Mouse (Mus musculus) kidney, embryonic 14.5 days (tissue): ENCODE data around the gene Rpl5. TPM values are rescaled to one million over a fixed set of nuclear protein-coding genes. Genes with fewer than 3 reads are reported as not detected.
A peak's percentile ranks its signal among the peaks of the same experiment; 100 is the strongest.

ENCODE experiments used
- ATAC-seq: fragments of 200-750 bp; cut with Nextera tagmentation; 2 replicates; pipeline ENCODE4 v1.8.0; 2017; ENCODE audit warnings: moderate number of reproducible peaks, mild to moderate bottlenecking, moderate TSS enrichment, moderate library complexity; ENCODE audit not compliant: low FRiP score, low TSS enrichment
- H3K27ac ChIP-seq: fragments of 300-500 bp; sonication (generic); 2 replicates; pipeline ENCODE4 v1.5.1; 2014; ENCODE audit warnings: low read depth, mild to moderate bottlenecking, low read length, moderate library complexity, mixed read lengths
- H3K27me3 ChIP-seq: fragments of 300-500 bp; sonication (generic); 2 replicates; pipeline ENCODE4 v1.6.1; 2014; ENCODE audit warnings: mild to moderate bottlenecking, low read length; ENCODE audit not compliant: control insufficient read depth, insufficient read depth
- H3K36me3 ChIP-seq: fragments of 300-500 bp; sonication (generic); 2 replicates; pipeline ENCODE4 v1.6.1; 2014; ENCODE audit warnings: low read length, mixed read lengths; ENCODE audit not compliant: control insufficient read depth, insufficient read depth
- H3K4me1 ChIP-seq: fragments of 300-500 bp; sonication (generic); 2 replicates; pipeline ENCODE4 v1.6.1; 2014; ENCODE audit warnings: low read length, mixed read lengths; ENCODE audit not compliant: control insufficient read depth, insufficient read depth
- H3K4me2 ChIP-seq: fragments of 300-500 bp; sonication (generic); replicated peaks from 2 replicates; pipeline ENCODE4 v1.6.1; 2014; ENCODE audit warnings: low read depth, mild to moderate bottlenecking, low read length
- H3K4me3 ChIP-seq: fragments of 300-500 bp; sonication (generic); 2 replicates; pipeline ENCODE4 v1.5.1; 2014; ENCODE audit warnings: mild to moderate bottlenecking, low read length
- H3K9ac ChIP-seq: fragments of 300-500 bp; sonication (generic); 2 replicates; pipeline ENCODE4 v1.6.1; 2014; ENCODE audit warnings: low read depth, mild to moderate bottlenecking, low read length, moderate library complexity
- H3K9me3 ChIP-seq: fragments of 300-500 bp; sonication (generic); 2 replicates; pipeline ENCODE4 v1.6.1; 2016; ENCODE audit warnings: low read length; ENCODE audit not compliant: control insufficient read depth
- WGBS: fragments of 180-500 bp; shearing (Covaris S2); extraction: QIAGEN DNeasy Blood & Tissue Kit; methylation state at CpG from one replicate; pipeline ENCODE4 v1.1.7; 2014; 5-methylcytosine and 5-hydroxymethylcytosine counted together
- polyA plus RNA-seq: library from polyadenylated mRNA; unstranded; fragments of >200 nt; fragmentation: Nextera tagmentation; extraction: Ambion mirVana; gene quantifications from 2 replicates; pipeline ENCODE4 v1.2.1, GENCODE M21; 2014

Gene Rpl5
- 85.7 and 92.5 TPM in 2 replicates for polyA plus RNA-seq

DNA sequence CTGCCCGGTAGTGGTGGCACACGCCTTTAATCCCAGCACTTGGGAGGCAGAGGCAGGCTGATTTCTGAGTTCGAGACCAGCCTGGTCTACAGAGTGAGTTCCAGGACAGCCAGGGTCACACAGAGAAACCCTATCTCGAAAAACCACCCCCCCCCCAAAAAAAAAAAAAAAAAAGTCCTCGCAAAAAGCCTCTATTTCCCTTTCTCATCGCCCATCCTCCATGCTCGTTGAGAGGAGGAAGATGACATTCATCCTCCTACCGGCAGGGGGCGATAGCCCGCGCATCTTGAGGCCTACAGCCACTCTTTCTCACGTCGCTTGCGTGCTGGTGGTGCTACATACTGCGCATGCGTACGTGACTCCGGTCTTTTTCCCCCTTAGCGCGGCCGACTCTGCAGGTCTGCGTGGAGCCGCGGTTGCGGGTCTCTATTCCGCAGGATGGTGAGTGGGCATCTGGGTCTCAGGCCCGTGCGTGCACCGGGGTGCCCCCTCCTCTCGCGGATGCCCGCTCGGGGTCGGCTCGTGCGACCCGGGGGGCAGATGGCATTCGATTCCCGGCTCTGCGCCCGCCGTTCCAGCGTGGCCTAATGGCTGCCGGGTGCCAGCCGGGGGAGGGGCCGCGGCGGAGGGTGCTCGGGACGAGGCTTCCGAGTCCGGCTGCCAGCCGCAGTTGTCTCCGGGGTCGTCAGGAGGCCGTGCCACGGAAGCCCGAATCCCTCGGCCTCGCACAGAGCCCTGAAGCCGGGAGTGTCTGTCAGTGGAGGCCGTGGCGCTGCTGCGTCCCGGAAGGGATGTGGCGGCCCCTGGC, at the start of gene Rpl5:
Gene Rpl5, plus strand, starts transcription at position 297 of the 808 bp plus-strand sequence.
- Histone ChIP-seq H3K36me3 (peaks cover 34% of the 10 kb centered on the region), H3K27me3 (no peaks in the 10 kb centered on the region), H3K4me1 (peaks cover 12% of the 10 kb centered on the region; the same call in 1 of the 2 replicates), H3K9ac (peak within 1 kb of the TSS; percentile 99), H3K27ac (peak within 1 kb of the TSS; percentile 90), H3K4me3 (peak within 1 kb of the TSS; percentile 99), H3K9me3 (no peaks in the 10 kb centered on the region), H3K4me2 (peak within 1 kb of the TSS; percentile 77)
- 4% methylated on average over 66 of the region's 66 CpGs for WGBS
- peak; percentile 97 for ATAC-seq

DNA sequence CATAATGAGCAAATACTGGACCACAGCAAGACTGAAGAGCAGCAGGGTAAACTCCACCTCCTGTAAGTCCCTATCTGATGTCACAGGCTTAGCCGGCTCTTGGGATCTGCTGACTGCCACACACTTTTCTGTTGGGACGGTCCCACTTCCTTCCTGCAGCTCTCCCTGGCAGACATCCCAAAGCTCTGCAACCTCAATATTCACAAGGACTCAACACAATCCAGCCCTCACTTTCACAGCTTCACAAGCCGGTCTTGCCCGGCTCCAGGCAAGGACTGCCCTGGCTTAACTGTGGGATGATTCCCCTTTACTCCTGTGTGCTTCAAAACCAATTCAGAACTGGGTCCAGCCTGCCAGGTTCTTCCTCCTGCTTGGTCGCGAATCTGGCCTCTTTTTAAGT, 46.5 kb upstream of the Rpl5 start:
- no peaks in the 10 kb centered on the region for H3K36me3 ChIP-seq
- no peak for ATAC-seq
- H3K4me2 ChIP-seq: no peak overlapping the region
- no peaks in the 10 kb centered on the region for H3K27me3 ChIP-seq
- no peaks in the 10 kb centered on the region for H3K4me1 ChIP-seq
- H3K4me3 ChIP-seq: no peak overlapping the region
- no peak overlapping the region for H3K27ac ChIP-seq
- H3K9me3 ChIP-seq: no peaks in the 10 kb centered on the region
- no peak overlapping the region for H3K9ac ChIP-seq
- 43% methylated on average over 6 of the region's 6 CpGs for WGBS

DNA sequence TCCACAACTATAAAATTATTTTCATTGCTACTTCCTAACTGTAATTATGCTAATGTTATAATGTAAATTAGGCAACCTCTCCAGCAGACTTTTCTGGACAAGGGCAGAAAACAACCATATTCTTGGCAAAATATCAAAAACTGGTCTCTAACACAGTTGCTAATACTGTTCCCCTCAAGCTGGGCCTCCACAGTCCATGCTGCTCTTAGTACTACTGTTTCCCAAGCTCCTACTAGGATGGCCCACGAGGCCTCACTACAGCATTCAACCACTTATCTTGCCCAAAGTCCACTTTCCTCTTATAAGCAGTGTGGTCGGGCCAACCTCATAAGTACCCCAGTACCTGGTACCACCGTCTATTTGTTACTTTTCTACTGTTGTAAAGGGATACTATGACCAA, 45.7 kb upstream of the Rpl5 start:
- Histone ChIP-seq H3K4me3 (no peak overlapping the region), H3K27ac (no peak overlapping the region), H3K9ac (no peak overlapping the region), H3K36me3 (no peaks in the 10 kb centered on the region), H3K9me3 (no peaks in the 10 kb centered on the region), H3K4me1 (no peaks in the 10 kb centered on the region), H3K4me2 (no peak overlapping the region), H3K27me3 (no peaks in the 10 kb centered on the region)
- no peak for ATAC-seq
- WGBS: 79% methylated on average over 3 of the region's 3 CpGs

DNA sequence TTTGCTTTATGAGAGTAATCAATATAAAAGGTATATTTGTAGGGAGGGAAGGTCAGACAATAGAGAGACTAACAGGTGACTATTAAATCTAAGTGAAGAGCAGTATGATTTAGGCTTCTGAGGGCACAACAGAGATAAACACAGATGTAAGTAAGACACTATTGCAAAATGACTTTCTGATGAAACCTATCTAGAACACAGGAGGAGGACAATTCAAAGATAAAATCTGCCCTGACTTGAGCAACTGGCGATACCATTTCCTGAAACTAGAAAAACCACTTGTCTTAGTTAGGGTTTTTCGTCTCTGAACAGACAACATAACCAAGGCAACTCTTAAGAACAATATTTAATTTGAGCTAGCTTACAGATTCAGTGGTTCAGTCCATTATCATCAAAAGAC, 44.8 kb upstream of the Rpl5 start:
- H3K4me1 ChIP-seq: no peaks in the 10 kb centered on the region
- no peak overlapping the region for H3K9ac ChIP-seq
- H3K9me3 ChIP-seq: no peaks in the 10 kb centered on the region
- H3K27ac ChIP-seq: no peak overlapping the region
- no peak overlapping the region for H3K4me2 ChIP-seq
- H3K27me3 ChIP-seq: no peaks in the 10 kb centered on the region
- WGBS: 83% methylated on average over 2 of the region's 2 CpGs
- ATAC-seq: no peak
- no peaks in the 10 kb centered on the region for H3K36me3 ChIP-seq
- no peak overlapping the region for H3K4me3 ChIP-seq

DNA sequence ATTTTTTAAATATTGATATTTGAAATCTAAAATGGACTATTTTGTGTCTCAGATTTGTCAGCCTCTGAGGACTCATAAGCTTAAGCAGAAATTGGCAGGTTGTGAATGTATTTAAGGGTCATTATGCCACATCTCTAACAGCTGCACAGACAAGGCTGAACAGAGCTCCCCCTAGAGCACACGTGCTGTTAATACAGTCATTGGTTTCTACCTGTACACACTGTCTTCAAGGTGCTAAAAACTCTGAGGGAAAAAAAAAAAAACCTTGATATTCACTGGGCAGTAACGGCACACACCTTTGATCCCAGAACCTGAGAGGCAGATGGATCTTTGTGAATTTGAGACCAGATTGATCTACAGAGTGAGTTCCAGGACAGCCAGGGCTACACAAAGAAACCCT, 41.3 kb upstream of the Rpl5 start:
- Histone ChIP-seq H3K9me3 (no peaks in the 10 kb centered on the region), H3K27ac (no peak overlapping the region), H3K4me1 (0 out of 2 replicates have a peak, but pooled peaks cover under 1% of the 10 kb centered on the region), H3K36me3 (no peaks in the 10 kb centered on the region), H3K4me3 (no peak overlapping the region), H3K9ac (no peak overlapping the region), H3K4me2 (no peak overlapping the region), H3K27me3 (no peaks in the 10 kb centered on the region)
- WGBS: 56% methylated on average over 2 of the region's 2 CpGs
- no peak for ATAC-seq

DNA sequence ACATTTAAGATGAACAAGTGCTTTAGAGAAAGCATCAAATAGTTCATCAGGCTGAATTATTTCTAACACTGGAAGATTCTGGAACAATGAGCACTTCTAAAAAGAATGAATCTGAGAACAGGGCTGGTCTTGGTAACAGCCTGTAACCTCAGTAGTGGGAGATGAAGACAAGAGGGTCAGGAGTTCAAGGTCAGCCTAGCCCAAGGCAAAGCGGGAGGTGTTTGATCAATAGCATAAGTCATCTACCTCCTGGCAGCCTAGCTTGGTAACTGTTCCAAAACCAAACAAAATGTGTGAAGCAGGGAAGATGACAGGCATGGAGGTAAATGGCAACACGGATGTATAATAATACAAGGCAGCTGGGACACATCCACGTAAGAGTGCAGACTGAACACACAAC, 36.3 kb upstream of the Rpl5 start:
- no peak overlapping the region for H3K4me2 ChIP-seq
- 72% methylated on average over 3 of the region's 3 CpGs for WGBS

DNA sequence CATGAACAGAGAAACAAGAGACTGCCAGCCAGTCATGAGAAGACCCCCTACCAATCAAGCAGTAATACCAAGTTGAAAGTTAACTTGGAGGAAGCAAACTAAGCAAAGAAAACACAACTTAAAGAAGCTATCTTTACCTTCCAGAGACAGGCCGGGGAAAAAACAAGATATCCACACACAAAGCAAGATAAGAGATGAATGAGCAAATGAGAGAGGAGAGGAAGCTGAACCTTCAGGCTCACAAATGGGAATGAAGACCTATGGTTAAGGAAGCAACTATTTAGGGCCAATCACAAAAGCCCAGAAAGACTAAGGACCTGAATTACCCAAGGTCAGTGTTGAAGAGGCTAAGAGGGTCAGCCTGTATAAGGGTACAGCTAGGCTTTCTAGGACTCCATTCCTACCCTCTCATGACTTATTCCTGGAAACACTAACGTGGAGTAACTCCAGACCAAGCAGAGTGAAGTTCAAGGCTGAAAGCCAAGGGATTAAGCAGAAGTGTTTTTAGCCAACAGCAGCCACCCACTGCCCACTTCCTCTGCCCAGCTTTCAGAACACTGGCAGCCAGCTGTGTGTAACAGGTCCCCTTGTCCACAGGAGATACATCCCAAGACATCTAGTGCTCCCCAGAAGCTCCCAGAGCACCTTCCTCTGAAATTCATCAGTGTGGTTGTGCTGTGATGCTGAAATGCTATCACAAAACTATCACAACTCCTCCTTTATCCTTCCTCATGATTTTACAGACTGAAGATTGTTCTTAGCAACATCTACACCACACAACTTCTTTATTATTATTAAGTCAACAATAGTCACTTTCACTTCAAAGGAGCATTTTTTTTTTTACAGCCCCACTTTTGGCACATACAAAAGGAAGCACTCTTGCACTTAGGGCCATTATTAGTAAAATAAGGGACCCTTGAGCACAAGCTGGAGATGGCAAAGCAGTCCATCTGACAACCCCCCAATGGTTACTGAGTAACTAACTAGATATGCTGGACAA, 33.9 kb upstream of the Rpl5 start:
- WGBS: 81% methylated on average over 2 of the region's 2 CpGs
- no peak overlapping the region for H3K4me2 ChIP-seq
- peaks cover 21% of the 10 kb centered on the region for H3K4me1 ChIP-seq
- H3K27me3 ChIP-seq: no peaks in the 10 kb centered on the region
- H3K9ac ChIP-seq: no peak overlapping the region
- ATAC-seq: no peak
- H3K36me3 ChIP-seq: no peaks in the 10 kb centered on the region
- no peak overlapping the region for H3K4me3 ChIP-seq
- no peaks in the 10 kb centered on the region for H3K9me3 ChIP-seq
- H3K27ac ChIP-seq: no peak overlapping the region

More for the DNA sequence above, 36.3 kb upstream of the Rpl5 start:
- no peaks in the 10 kb centered on the region for H3K36me3 ChIP-seq
- peaks cover 21% of the 10 kb centered on the region for H3K4me1 ChIP-seq
- no peak overlapping the region for H3K9ac ChIP-seq
- ATAC-seq: no peak
- H3K4me3 ChIP-seq: no peak overlapping the region
- no peaks in the 10 kb centered on the region for H3K9me3 ChIP-seq
- H3K27ac ChIP-seq: no peak overlapping the region
- H3K27me3 ChIP-seq: no peaks in the 10 kb centered on the region

DNA sequence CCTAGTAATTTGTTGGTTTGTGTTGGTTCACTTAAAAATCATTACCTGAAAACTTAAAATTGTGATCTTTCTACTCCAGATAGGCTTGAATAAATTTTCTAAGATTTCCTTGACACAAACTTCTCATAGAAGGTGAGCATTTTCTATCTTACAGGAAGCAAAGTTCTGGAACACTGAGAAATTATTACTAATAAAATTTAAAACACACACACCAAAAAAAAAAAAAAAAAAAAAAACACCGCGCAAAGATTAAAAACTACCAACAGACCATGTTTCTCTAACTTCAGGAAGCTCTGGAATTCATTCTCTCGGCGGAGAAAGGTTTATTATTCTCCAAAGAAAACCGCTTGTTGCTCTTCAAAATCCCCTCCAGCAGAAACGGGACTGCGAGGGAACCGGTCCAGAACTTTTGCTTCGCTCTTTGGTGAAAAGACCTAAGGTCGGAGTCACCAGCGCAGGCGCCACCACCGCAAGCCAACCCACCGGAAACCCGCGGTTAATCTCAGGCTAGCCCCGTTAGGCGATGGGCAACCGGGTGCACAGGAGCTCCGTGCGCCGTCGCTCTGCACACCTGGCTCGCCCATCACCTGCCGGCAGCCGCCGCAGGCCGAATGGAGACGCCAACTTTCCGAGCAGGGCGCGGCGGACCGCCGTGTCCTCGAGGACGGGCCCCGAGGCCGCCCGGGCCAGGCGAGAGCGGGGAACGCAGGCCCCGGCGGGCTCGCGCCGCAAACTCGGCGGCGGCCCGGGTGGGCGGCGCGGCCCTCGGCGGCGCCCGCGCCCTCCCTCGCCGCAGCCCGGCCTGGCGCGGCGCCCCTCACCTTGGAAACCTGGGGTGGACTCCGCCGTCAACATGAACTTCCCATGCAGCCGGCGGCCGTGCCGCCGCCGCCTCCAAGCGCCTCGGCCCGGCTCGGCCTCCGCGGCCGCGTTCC, 32.1 kb upstream of the Rpl5 start:
- Histone ChIP-seq H3K4me2 (peak overlapping the region; percentile 47), H3K4me1 (peaks cover 21% of the 10 kb centered on the region), H3K4me3 (peak overlapping the region; percentile 82), H3K9ac (peak overlapping the region; percentile 90), H3K27ac (peak overlapping the region; percentile 96), H3K9me3 (no peaks in the 10 kb centered on the region), H3K27me3 (no peaks in the 10 kb centered on the region), H3K36me3 (no peaks in the 10 kb centered on the region)
- ATAC-seq: peak; percentile 75
- under 1% methylated on average over 66 of the region's 82 CpGs for WGBS
